Mouse (Mus musculus): ENCODE measurements around the gene Krcc1. TPM values are rescaled to one million over a fixed set of nuclear protein-coding genes. Genes with fewer than 3 reads are reported as not detected.
"Not testable (repeated sequence)": the region's sequence is repeated elsewhere in the genome, so short reads cannot be mapped to it uniquely, and the experiment has no call there.

The Krcc1 gene
- polyA plus RNA-seq, 1 experiment from 2014 or later, result 109 TPM

- no peak overlapping the region for H3K9ac ChIP-seq (ENCODE audit: low read depth, low read length)
- H3K27ac ChIP-seq (ENCODE audit: low read depth, low read length), result no peak overlapping the region
- no peak for ATAC-seq
- H3K9me3 ChIP-seq (ENCODE audit: control insufficient read depth), result no peaks in the 10 kb centered on the region
- TF ChIP-seq CTCF (IDR thresholded peaks at IDR 0.05; ENCODE audit: low read depth), result no peak
- no peak overlapping the region for H3K4me2 ChIP-seq (replicated peaks; ENCODE audit: low read depth)
- H3K27me3 ChIP-seq (replicated peaks; ENCODE audit: control insufficient read depth, insufficient read depth, low read length), result no peaks in the 10 kb centered on the region
- H3K36me3 ChIP-seq (ENCODE audit: control insufficient read depth, insufficient read depth), result no peaks in the 10 kb centered on the region
- no peaks in the 10 kb centered on the region for H3K4me1 ChIP-seq (replicated peaks; ENCODE audit: control insufficient read depth, insufficient read depth, low read length)
- WGBS, result 73% methylated on average over 2 of the region's 2 CpGs
- no peak overlapping the region for H3K4me3 ChIP-seq (ENCODE audit: low read depth, low read length)
These were observed 12.9 kb upstream of the Krcc1 start for GRCm38 (mm10) chr6:71258562-71258961.

DNA sequence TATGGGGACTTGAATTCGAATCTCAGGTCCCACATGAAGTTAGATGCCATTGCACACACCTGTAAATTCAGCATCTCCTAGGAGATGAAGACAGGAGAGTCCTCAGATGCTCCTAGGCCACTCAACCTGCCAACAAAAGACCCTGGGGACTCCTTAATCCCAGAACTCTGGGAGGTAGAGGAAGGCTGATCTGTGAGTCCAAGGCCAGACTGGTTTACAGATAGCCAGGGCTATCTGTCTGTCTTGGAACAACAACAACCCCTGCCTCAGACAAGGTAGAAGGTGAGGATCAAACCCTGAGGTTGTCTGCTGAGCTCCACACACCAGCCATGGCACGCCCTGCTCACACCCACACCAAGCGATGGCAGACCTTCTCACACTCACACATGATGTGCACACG lies 12.3 kb upstream of the Krcc1 start:
- 87% methylated on average over 4 of the region's 4 CpGs for WGBS
- no peak for TF ChIP-seq CTCF (IDR thresholded peaks at IDR 0.05; ENCODE audit: low read depth)
- no peak overlapping the region for H3K27ac ChIP-seq (ENCODE audit: low read depth, low read length)
- no peak overlapping the region for H3K4me2 ChIP-seq (replicated peaks; ENCODE audit: low read depth)
- no peak for ATAC-seq
- no peaks in the 10 kb centered on the region for H3K27me3 ChIP-seq (replicated peaks; ENCODE audit: control insufficient read depth, insufficient read depth, low read length)
- H3K9ac ChIP-seq (ENCODE audit: low read depth, low read length), result no peak overlapping the region
- no peak overlapping the region for H3K4me3 ChIP-seq (ENCODE audit: low read depth, low read length)
- no peaks in the 10 kb centered on the region for H3K9me3 ChIP-seq (ENCODE audit: control insufficient read depth)
- no peaks in the 10 kb centered on the region for H3K36me3 ChIP-seq (ENCODE audit: control insufficient read depth, insufficient read depth)
- H3K4me1 ChIP-seq (replicated peaks; ENCODE audit: control insufficient read depth, insufficient read depth, low read length), result no peaks in the 10 kb centered on the region

DNA sequence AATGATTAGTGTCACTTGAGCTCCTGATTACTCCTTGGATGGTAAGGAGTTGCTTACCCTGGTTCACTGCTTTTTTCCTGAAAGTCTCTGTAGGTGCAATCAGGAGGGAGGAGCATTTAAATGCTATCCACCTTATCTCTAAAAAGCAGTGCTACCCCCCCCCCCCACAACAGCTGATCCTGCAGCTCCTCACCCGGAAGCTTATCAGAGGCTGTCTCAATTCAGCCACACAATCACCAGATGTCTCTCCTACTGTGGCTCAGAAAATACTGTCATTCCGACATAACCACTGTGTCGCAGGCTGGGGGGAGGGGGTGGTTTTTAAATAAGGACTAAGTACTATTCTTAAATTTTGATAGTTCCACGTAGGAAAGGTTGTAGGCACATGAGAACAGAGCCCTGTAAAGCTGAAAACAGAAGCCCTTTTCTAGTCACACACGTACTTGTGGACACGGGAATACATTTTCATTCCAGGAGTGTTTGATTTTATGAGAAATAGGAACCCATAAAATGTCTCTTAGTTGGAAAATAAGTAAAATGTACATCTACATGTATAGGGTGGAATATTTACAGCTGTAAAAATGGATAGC lies 11.3 kb upstream of the Krcc1 start:
- Histone ChIP-seq H3K4me2 (replicated peaks; ENCODE audit: low read depth) (no peak overlapping the region), H3K9ac (ENCODE audit: low read depth, low read length) (no peak overlapping the region), H3K27me3 (replicated peaks; ENCODE audit: control insufficient read depth, insufficient read depth, low read length) (no peaks in the 10 kb centered on the region), H3K4me3 (ENCODE audit: low read depth, low read length) (no peak overlapping the region), H3K4me1 (replicated peaks; ENCODE audit: control insufficient read depth, insufficient read depth, low read length) (no peaks in the 10 kb centered on the region), H3K9me3 (ENCODE audit: control insufficient read depth) (no peaks in the 10 kb centered on the region), H3K27ac (ENCODE audit: low read depth, low read length) (no peak overlapping the region), H3K36me3 (ENCODE audit: control insufficient read depth, insufficient read depth) (no peaks in the 10 kb centered on the region)
- 37% methylated on average over 6 of the region's 6 CpGs for WGBS
- TF ChIP-seq CTCF (IDR thresholded peaks at IDR 0.05; ENCODE audit: low read depth), result no peak
- ATAC-seq, result no peak

DNA sequence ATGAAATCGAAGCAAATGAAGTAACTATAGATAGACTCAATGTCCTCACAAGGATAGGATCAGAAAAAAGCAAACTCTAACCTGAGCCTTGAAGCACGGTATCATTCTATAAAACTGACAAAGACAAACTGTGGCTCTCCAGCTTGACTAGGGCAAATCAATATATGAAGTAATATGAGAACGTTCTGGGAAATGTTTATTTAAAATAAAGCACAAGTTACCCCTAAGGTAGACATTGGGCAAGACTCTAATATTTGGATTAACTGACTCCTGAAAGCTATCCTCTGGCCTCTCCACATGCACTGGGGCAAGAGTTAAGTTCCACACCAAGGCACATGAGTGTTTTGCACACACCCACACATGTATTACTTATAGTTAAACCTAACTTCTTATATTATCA lies 10.4 kb upstream of the Krcc1 start:
- Histone ChIP-seq H3K4me1 (replicated peaks; ENCODE audit: control insufficient read depth, insufficient read depth, low read length) (no peaks in the 10 kb centered on the region), H3K9ac (ENCODE audit: low read depth, low read length) (no peak overlapping the region), H3K4me3 (ENCODE audit: low read depth, low read length) (no peak overlapping the region), H3K27ac (ENCODE audit: low read depth, low read length) (no peak overlapping the region), H3K36me3 (ENCODE audit: control insufficient read depth, insufficient read depth) (no peaks in the 10 kb centered on the region), H3K9me3 (ENCODE audit: control insufficient read depth) (no peaks in the 10 kb centered on the region), H3K4me2 (replicated peaks; ENCODE audit: low read depth) (no peak overlapping the region), H3K27me3 (replicated peaks; ENCODE audit: control insufficient read depth, insufficient read depth, low read length) (no peaks in the 10 kb centered on the region)
- 60% methylated on average over 3 of the region's 3 CpGs for WGBS
- no peak for ATAC-seq
- TF ChIP-seq CTCF (IDR thresholded peaks at IDR 0.05; ENCODE audit: low read depth), result no peak

- H3K9me3 ChIP-seq (ENCODE audit: control insufficient read depth), result no peaks in the 10 kb centered on the region
- no peak overlapping the region for H3K9ac ChIP-seq (ENCODE audit: low read depth, low read length)
- no peak overlapping the region for H3K4me2 ChIP-seq (replicated peaks; ENCODE audit: low read depth)
- TF ChIP-seq CTCF (IDR thresholded peaks at IDR 0.05; ENCODE audit: low read depth), result no peak
- no peak overlapping the region for H3K27ac ChIP-seq (ENCODE audit: low read depth, low read length)
- no peak overlapping the region for H3K4me3 ChIP-seq (ENCODE audit: low read depth, low read length)
- H3K27me3 ChIP-seq (replicated peaks; ENCODE audit: control insufficient read depth, insufficient read depth, low read length), result no peaks in the 10 kb centered on the region
- ATAC-seq, result no peak
- H3K36me3 ChIP-seq (ENCODE audit: control insufficient read depth, insufficient read depth), result no peaks in the 10 kb centered on the region
- H3K4me1 ChIP-seq (replicated peaks; ENCODE audit: control insufficient read depth, insufficient read depth, low read length), result no peaks in the 10 kb centered on the region
- 71% methylated on average over 8 of the region's 8 CpGs for WGBS
These were observed 9.2 kb upstream of the Krcc1 start for GRCm38 (mm10) chr6:71262142-71262833.

- H3K9me3 ChIP-seq (ENCODE audit: control insufficient read depth); H3K4me3 ChIP-seq (ENCODE audit: low read depth, low read length); H3K36me3 ChIP-seq (ENCODE audit: control insufficient read depth, insufficient read depth); ATAC-seq; H3K4me2 ChIP-seq (replicated peaks; ENCODE audit: low read depth); H3K4me1 ChIP-seq (replicated peaks; ENCODE audit: control insufficient read depth, insufficient read depth, low read length); H3K27ac ChIP-seq (ENCODE audit: low read depth, low read length); H3K9ac ChIP-seq (ENCODE audit: low read depth, low read length); H3K27me3 ChIP-seq (replicated peaks; ENCODE audit: control insufficient read depth, insufficient read depth, low read length): not testable (repeated sequence)
- 83% methylated on average over 7 of the region's 7 CpGs for WGBS
These were observed 3.9 kb upstream of the Krcc1 start for GRCm38 (mm10) chr6:71267603-71268002.
